Mouse (Mus musculus): Measurements from ENCODE around the gene Acp7.

The Acp7 gene

DNA sequence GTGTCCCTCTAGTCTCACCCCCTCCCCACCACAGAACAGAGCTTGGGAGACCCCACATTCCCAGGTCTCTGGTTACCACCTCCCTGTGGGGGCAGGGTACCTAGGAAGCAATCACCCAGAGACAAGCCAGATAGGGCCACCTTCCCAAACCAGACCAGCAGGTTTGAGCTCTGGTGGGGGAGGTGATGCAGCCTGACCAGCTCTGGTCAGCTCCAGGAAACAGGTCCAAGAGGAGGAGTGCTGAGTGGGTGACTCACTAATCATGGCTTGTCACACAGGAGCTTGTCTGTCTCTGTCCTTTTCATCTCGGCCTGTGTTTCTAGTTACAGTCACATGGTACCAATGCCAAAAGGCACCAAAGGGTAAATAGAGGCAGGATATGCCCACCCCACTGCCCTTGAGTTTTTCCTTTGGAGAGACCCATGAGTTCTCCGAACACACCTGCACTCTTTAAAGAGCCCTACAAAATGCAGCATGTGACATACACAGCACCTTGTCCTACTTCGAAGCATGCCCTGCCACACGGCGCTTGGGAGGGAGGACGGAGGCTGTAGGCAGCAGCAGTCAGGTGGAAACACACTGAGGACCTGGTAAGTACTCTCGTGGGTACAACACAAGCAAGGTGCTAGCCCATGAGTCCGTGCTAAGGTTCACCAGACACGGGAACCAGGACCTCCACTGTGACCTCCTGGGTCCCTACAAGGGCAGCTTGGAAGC, 53.1 kb downstream of the Acp7 start:
- intact Hi-C loops (cut with DNase I), result no loop called here

DNA sequence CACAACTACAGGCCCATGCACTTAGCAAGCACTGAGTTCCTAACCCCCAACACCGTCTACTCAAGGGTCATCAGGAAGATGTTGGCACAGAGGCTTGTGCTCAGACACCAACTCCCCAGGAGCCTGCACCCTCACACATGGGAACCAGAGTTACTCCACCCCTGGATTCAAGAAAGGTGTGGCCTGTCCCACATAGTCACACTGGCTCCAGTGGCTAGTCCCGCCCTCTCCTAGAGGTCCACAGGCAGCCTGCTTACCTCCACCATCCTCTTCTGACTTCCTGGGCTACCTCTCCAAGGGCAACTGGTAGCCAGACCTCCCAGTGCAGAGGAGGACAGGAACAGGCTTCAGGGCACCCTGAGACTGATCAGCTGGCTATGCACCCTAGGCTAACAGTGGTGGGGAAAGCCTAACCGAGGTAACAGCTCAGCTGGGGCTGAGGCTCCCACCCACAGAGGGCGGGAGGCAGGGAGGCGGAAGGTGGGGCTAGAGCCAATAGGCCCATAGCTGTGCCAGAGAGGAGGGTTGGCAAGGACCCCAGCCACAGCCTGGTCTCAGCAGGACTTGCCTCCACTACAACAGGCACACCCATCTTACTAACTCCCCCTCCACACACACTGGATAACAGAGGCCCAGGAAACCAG, 54.7 kb downstream of the Acp7 start:
- intact Hi-C loops (cut with DNase I), result no loop called here

DNA sequence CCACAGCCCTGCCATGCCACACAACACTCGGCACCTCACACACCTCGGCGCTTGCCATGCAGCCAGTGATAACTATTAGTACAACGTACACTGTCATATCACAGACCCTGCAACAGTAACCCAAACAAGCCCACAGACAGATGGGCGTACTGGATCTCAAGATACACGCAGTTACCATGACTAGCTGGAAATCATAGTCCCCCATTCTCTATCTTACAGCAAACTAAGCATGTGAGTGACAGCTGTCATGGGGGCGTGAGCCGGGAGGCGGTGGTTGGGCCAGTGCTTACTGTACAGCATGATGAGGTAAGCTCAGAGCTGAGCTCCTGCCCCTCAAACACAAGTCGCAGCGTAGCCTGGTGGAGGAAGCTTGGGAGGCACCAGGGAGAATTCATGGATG, 55.5 kb downstream of the Acp7 start:
- intact Hi-C loops (cut with DNase I), result no loop called here

DNA sequence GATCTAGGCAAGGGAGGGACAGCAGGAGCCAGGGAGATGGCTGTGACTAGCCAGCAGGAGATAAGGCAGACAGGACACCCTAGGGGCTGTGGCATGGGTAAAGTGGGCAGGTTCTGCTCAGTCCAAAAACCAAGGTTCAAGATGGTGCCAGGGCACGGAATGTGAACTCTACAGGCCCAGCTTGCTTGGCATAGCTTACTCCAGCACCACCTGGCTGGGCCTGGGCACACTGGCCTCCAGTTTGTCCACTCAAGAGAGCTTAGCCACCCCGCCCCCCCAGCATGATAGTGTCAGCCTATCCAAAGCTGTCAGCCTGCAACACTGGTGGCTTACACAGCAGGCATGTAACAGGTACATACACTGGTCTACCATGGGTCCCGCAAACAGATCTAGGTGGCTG, 57.9 kb downstream of the Acp7 start:
- intact Hi-C loops (cut with DNase I), result no loop called here

DNA sequence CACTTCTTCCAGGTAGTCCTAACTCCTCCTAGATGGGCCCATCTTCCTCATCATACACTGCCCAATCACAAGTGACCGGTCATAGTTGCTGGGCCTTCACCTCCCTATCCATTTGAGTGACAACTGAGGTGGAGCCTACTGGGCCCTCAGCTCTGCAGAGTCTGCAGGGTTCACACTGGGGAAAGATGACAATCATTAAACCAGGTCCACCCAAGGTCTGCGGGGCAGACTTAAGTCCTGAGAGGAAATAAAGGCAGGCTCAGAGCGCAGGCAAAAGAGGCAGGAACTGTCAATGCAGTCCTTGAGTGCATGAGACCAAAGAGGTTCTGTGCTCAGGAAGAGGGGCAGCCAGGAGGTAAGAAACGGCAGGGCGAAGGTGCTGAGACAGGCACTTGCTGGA, 58.4 kb downstream of the Acp7 start:
- intact Hi-C loops (cut with DNase I), result no loop called here

DNA sequence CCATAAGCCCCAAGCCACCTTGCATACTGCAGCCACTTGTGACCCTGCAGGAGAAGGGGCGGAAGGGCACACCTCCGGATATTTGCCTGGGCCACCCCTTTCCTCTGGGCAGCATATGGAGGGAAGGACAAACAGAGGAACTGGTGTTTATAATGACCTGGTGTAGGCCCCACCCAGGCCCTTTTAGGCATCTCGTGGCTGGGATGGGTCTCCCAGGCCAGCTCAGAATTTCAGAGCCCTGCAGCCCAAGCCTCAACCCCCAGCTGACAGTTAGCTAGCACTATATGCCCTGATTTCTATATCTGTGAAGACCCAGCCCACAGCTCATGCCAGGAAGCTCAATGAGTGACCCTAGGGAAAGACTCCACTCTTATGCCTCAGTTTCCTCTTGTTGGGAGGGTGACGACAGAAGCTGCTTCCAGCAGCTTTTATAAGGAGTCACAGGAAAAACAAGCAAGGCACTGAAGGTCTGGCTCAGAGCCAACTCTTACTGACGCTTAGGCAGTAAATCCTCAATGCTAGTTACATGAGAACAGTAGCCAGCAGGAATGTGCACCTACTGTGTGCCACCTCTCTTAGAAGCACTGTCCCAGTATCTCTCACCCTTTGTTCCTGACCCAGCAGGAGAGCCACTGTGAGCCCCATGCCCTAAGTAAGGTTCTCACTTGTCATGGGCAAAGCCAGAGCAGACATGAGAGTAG, 60.0 kb downstream of the Acp7 start:
- intact Hi-C loops (cut with DNase I), result no loop called here

DNA sequence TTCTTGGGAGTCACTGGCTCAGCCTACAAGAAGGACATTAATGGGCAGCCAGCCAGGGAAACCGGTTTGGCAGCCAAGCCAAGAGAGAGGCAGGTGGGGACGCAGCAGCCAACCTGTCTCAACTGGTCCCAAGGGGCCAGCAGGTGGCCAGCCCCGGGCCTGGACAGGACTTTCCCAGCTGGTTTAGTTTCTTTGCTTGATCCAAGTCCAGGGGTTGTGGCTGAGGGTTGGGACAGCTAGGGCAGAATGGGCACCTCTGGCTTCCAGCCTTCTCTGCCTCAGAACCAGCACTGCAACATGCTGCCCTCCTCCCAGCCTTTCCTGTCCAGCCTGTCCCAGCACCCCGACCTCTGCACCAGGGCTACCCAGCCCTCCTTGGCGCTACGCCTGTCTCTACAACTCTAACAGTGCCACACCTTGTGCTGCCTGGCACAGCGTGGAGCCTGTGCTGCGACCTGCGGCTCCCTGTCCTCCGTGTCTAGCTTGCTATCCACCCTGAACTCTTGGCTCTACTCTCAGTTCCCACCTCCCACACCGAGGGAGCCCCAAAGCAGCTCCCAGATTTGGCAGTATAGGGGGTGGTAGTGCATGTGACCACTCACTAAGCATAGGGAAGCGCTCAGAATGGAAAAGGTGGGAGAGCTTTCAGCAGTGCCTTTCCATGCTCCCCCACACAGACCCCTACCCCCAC, 60.7 kb downstream of the Acp7 start:
- intact Hi-C loops (cut with DNase I), result no loop called here

DNA sequence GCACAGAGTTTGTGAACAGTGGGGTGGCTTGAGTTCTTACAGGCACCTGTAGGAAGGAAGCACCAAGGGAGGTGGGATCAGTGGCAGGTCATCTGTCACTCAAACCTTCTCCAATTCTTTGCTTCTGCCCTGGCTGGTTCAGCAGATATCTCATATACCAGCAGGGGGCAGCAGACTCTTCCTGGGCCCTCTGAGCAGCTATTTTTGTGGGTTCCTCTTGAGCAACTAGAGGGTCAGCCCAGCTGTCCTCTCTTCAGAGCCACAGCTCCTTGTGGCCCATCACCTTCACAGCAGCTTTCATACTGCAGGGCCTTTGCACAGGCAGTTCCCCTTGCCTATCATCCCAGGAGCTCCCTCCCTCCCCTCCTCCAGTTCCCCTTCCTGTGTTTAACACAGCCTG, 62.9 kb downstream of the Acp7 start:
- intact Hi-C loops (cut with DNase I), result loop anchor here (1.0 kb wide), 1 partner anchor 33 kb away; no protein-coding TSS in a partner anchor

DNA sequence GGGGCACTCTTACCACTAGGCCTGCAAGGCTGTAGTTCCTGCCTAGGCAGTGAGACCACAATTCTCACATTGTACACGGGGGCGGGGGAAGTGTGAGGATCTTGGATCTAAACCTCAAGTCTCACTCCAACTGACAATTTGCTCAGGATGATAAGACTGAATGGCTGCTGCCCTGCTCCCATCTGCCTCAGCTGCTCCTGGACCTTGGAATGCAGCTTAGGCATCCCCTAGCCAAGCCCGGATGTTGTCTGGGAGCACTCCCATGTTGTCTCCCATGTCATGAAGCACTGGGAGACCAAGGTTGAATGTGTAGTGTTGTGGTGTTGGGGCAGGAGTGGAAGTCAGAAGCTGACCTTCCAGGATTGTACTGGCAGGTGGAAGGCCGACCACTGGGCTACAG, 63.6 kb downstream of the Acp7 start:
- intact Hi-C loops (cut with DNase I), result no loop called here

DNA sequence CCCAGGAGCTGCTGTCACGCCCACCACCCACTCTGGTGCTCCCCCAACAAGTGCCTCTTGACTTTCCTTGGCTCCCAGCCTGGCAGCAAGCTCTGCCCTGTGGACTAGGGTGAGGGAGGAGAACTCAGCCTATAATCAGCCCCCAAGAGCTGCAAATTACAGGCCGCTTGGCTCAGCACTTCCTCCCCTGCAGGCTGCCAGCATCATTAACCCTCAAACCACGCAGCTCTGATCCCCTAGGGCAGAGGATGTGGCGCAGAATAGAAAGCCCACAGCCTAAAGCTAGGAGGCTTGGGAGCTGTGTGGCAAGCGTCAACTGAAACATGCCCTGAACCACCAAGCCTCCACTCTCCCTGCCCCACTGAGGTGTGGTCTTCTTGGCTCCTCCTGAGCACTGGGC, 65.7 kb downstream of the Acp7 start:
- intact Hi-C loops (cut with DNase I), result no loop called here

DNA sequence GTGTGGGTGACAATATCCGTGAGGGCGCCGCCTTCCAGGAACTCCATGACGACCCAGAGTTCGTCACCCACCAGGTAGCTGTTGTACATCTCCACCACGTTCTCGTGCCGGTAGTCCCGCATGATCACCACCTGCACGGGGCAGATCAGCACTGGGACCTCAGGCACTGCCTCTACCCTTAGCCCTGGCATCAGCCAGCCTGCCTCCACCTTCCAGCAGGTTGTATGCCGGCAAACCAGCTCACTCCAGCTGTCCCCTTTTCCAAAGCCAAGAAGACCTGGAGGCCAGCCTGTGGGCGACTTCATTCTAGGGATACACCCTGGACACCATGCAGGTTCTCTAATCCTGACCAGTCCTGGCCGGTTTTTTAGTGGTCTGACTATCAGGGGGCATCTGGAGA, 68.2 kb downstream of the Acp7 start:
- intact Hi-C loops (cut with DNase I), result no loop called here

DNA sequence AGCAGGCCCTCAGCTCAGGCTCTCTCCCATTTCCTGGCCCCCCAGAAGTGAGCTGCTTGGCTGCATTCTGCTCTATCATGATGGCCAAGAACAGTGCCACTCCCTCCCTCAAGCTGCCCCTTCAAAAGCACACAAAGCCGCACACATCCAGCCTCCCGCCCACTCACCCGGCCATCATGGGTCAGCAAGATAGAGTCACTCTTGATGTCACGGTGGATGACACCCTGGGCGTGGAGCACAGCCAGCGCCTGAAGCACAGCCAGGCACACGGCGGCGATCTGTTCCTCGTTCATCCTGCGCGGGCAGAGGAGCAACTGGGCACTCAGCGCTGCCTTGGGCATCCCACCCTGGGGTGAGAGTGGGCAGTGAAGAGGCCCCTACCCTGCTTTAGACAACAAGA, 68.8 kb downstream of the Acp7 start:
- intact Hi-C loops (cut with DNase I), result no loop called here

DNA sequence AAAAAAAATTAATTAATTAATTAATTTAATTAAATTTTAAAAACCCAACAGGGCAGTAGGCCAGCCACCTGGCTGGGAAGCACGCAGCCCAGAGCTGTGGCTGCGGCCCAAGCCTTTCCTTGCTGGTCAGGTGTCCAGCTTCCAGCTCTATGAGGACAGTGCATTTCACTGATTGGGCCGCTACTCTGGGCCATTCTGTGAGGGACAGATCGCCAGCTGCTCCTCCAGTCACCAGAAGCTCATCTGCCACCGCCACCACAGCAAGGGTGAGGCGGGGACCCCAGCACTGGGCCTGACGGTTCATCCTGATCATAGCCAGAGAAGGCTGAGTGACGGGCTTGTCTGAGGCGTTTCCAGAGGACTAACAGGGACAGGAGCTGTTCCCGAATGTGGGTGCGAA, 69.2 kb downstream of the Acp7 start:
- intact Hi-C loops (cut with DNase I), result no loop called here

DNA sequence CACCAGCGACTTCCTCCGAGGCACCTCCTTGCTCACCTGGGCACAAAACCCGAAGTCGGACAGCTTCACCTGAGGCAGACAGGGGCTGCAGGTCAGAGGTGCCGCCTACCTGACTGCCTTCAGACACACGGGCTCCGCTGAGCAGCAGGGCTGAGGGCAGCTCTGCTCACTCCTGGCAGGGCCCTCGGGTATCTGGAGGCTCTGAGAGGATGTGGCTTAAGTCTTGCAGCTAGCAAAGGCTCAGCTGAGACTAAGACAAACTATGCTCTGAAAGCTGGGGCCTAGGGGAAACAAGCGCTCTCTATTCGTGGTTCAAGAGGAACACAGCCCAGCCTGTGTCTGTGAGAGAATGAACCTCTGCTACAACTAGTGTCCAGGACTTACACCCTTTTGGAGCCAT, 70.3 kb downstream of the Acp7 start:
- intact Hi-C loops (cut with DNase I), result no loop called here

DNA sequence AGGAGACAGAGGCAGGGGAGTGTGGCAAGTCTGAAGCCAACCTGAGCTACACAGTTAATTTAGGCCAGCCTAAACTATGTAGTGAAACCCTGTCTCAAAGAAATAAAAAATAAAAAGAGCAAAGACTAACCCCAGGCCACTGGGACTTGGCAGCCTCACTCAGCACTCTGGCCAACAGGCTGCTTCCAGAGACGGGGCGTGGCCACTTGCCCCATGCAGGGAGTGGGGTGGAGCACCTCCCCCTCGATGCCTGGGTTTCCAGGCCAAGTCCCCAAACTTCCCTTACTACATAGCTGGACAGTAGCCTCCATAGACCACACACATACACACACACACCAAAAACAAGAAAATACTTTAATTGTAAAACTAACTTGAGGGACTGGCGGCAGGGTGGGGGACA, 72.6 kb downstream of the Acp7 start:
- intact Hi-C loops (cut with DNase I), result no loop called here

DNA sequence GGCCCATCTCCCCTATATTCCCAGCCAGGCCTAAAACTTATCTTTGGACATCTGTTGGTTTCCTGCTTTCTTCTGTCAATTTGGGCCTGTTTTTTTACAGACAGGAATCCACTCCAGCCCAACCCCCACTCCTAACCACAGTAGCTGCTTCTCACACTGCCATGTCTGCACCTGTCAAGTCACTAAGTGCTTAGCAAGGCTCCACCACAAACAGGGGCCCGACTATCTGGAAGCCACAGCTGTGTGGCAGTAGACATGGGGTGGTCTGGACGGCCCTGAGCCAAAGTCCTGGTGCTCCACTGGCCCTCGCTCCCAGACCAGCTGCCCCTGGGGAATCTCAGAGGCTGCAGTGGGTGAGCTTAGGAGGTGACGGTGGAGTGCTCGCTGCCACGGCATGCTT, 73.4 kb downstream of the Acp7 start:
- intact Hi-C loops (cut with DNase I), result no loop called here

Small RNA genes within 50 kb of the gene (microRNA-seq; reads per million reads assigned to microRNA genes)
- gene Mir7049, result 0.62 to 1.3 reads per million in 2 experiments

All from adrenal gland (tissue).